Mouse (Mus musculus) embryonic fibroblast, embryonic 13.5 days (primary cell): ENCODE measurements around the gene Kirrel3. TPM values are rescaled to one million over a fixed set of nuclear protein-coding genes. Genes with fewer than 3 reads are reported as not detected.

Experiments
- H3K27ac ChIP-seq: 2 replicates; pipeline ENCODE4 v1.5.1; 2012; ENCODE audit warnings: low read length, control low read depth, inconsistent platforms; ENCODE audit not compliant: insufficient read depth
- H3K4me1 ChIP-seq: 2 replicates; pipeline ENCODE4 v1.6.1; 2011; ENCODE audit warnings: low read length; ENCODE audit not compliant: control insufficient read depth, insufficient read depth
- H3K4me3 ChIP-seq: 2 replicates; pipeline ENCODE4 v1.5.1; 2011; ENCODE audit warnings: mild to moderate bottlenecking, control low read depth, low read length; ENCODE audit not compliant: insufficient read depth
- CTCF ChIP-seq: IDR thresholded peaks from 2 replicates; pipeline ENCODE4 v1.5.1; 2011; ENCODE audit warnings: mild to moderate bottlenecking, control low read depth, low read length, moderate library complexity, borderline replicate concordance; ENCODE audit not compliant: insufficient read depth
- POLR2A ChIP-seq: IDR thresholded peaks from 2 replicates; pipeline ENCODE4 v1.6.1; 2011; ENCODE audit warnings: low read depth, mild to moderate bottlenecking, control low read depth, low read length, moderate library complexity
- polyA plus RNA-seq: library from polyadenylated mRNA; stranded (reverse); fragments of >200 nt; gene quantifications from 2 replicates; pipeline ENCODE4 v1.2.4, GENCODE M21; 2011; ENCODE audit warnings: low read depth; ENCODE audit not compliant: missing spikeins, insufficient read length

Kirrel3 gene
- polyA plus RNA-seq, 1 experiment = 0.97 TPM

DNA sequence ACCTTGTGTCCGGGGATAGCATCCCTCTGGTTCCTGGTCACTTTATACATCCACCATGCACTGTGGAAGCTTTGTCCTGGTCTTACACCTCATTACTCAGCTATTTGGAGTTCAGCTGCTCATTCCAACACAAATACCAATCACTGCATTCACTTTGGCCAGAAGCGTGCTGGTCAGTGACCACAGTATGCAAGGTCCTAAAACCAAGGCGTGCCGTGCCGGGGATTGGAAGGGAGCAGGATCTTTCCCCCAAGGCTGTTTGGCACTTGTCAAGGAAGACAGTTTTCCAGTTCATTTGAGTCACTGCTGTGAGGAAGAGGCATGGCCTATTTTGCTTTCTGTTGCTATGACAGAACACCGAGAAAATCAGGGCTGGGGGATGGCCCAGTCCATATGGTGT lies 546.8 kb downstream of the Kirrel3 start:
- peaks cover 13% of the 10 kb centered on the region for H3K4me1 ChIP-seq
- H3K4me3 ChIP-seq = no peak overlapping the region
- TF ChIP-seq POLR2A (no peak), CTCF (no peak)
- peak overlapping the region; percentile 53 for H3K27ac ChIP-seq

DNA sequence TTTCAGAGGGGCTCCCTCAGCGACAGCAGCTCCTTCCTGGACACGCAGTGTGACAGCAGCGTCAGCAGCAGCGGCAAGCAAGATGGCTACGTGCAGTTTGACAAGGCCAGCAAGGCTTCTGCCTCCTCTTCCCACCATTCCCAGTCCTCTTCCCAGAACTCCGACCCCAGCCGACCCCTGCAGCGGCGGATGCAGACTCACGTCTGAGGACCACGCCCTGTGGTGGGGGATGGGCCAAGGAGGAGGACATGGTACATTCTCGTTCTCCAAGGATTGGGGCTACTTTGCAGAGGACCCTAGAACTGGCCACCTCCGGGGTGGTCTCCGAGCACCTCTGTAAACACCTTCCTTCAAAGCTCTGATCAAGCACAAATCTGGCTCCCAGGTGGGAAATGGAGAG lies 549.4 kb downstream of the Kirrel3 start:
- peaks cover 15% of the 10 kb centered on the region for H3K4me1 ChIP-seq
- no peak overlapping the region for H3K4me3 ChIP-seq
- TF ChIP-seq CTCF = no peak
- no peak for TF ChIP-seq POLR2A
- no peak overlapping the region for H3K27ac ChIP-seq

DNA sequence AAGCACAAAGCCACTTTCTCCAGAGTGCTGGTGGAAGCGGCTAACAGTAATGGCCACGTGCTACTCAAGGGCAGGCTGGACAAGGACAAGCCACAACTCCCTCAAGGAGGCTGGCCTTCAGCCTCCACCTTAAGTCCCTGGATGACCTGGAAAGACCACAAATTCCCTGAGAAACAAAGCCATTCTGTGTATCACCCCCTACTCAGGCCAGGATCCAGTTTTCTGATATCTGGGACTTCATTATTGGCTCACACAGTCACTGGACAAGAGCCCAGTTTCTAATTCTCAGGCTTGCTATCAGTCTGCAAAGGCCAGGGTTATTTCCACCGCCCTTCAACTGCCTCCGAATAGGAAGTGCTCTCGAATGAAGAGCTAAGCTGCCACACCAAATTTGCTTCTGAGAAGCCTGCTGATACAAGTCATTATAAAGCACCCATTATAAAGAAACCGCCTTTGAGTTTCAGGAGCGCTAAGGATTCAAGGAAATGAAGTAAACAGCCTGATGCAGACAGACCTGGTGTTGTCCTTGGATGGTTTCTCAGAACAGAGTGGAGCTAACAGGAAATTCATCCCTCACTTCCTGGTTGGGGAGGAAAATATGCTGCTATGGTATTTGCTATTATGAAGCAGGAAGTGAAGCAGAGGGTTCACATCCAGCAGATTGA lies 553.4 kb downstream of the Kirrel3 start:
- Histone ChIP-seq H3K4me1 (peaks cover 2% of the 10 kb centered on the region), H3K4me3 (no peak overlapping the region), H3K27ac (no peak overlapping the region)
- no peak for TF ChIP-seq POLR2A
- no peak for TF ChIP-seq CTCF

DNA sequence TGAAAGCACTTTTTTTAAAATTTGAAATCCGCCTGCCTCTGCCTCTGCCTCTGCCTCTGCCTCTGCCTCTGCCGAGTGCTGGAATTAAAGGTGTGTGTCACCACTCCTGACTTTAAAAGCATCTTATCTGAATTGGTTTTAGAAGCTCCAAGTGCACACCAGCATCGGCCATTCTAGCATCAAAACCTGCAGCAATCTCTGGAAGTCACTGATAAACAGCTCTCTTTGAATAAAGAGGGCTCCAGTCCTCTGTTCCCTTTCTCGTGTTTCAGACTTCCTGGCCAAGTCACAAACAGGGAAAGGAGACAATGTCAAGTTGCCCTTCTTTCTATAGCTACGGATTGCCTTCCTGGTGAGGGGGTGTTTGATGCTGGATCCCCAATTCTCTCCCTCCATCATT lies 554.2 kb downstream of the Kirrel3 start:
- Histone ChIP-seq H3K27ac (no peak overlapping the region), H3K4me1 (peaks cover 2% of the 10 kb centered on the region), H3K4me3 (no peak overlapping the region)
- TF ChIP-seq CTCF (no peak), POLR2A (no peak)

DNA sequence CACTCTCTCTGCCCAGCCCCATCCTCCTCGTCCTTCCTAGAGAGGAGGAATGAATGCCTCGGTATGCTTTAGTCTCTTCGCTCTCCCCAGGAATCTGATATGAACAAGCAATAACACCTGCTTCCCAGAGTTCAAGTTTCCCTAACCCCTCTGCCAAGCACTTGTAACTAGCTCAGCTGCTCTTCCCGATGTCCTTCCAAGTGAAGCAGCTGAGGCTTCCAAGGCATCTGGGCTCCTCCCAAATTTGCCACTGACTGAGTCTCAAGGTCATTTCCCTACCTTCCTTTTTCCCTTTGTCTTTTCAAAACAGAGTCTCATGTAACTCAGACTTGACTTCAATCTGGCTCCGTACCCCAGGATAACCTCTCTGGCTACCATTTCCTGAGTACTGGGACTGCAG lies 555.8 kb downstream of the Kirrel3 start:
- Histone ChIP-seq H3K27ac (no peak overlapping the region), H3K4me1 (peaks cover 2% of the 10 kb centered on the region)

DNA sequence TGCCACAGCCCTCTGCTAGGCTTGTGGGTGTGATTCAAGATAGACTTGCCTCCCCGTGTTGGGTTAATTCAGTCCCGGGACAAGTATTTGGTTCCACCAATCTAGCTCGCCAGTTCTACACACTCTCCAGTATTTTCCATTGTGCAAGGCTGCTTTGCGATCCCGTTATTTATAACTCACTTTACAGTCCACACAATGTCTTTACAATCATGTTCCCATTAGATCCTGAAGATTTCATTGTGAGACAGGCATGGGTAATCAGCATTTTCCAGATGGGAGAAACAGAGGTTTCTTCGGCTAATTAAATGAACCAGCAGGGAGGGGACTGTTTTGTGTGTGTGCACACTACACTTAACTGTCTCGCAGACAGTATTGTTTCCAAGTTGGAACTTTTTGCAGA lies 557.9 kb downstream of the Kirrel3 start:
- Histone ChIP-seq H3K4me1 (peaks cover 2% of the 10 kb centered on the region), H3K27ac (no peak overlapping the region), H3K4me3 (no peak overlapping the region)
- no peak for TF ChIP-seq POLR2A

More for the DNA sequence above, 555.8 kb downstream of the Kirrel3 start:
- no peak overlapping the region for H3K4me3 ChIP-seq
- TF ChIP-seq CTCF (no peak), POLR2A (no peak)

DNA sequence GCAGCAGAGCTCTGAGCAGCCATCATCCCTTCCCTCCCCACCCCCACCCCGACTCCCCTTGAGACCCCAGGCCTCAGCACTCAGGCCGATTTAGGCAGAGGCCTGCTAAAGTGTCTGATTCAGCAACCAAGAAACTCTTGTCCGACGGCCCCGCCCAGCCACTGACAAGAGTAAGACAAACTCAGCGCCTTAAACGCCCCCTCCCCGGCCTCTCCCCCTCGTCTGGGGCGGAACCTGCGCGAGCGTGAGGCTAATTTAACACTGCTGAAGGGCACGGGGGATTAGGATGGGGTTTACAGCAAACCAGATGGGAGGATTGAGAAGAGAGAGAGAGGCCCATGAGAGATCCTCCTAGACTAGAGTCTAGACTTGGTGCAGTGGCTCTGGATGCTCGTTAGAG lies 558.8 kb downstream of the Kirrel3 start:
- H3K27ac ChIP-seq = peak overlapping the region; percentile 39; the same call in 1 of the 2 replicates
- H3K4me1 ChIP-seq = no peaks in the 10 kb centered on the region; the same call in 1 of the 2 replicates
- no peak for TF ChIP-seq CTCF
- TF ChIP-seq POLR2A = no peak
- no peak overlapping the region for H3K4me3 ChIP-seq

DNA sequence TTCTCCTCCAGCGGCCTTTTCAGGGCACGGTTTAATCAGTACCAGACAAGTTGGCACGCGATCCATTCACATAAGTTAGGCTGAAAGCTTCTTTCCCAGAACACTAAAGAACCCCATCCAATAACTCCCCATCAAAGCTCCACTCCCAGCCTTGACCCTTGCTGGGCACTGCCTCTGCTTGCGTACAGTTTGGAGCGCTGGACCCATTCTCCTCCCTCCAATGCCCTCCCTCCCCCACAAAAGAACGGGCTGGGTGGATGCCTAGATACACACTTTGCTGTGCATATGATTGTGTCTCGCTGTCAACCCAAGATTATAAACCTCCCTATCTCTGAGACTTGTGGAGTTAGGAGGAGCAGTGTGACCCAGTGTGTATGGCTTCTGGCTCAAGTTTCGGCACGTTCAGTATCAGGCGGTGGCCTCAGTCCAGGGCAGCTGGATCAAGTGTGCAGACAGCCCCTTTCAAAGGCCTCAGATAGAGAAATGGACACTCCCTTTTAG lies 559.4 kb downstream of the Kirrel3 start:
- no peak for TF ChIP-seq CTCF
- TF ChIP-seq POLR2A = no peak
- Histone ChIP-seq H3K27ac (peak overlapping the region; percentile 39; the same call in 1 of the 2 replicates), H3K4me3 (no peak overlapping the region), H3K4me1 (no peaks in the 10 kb centered on the region; the same call in 1 of the 2 replicates)

DNA sequence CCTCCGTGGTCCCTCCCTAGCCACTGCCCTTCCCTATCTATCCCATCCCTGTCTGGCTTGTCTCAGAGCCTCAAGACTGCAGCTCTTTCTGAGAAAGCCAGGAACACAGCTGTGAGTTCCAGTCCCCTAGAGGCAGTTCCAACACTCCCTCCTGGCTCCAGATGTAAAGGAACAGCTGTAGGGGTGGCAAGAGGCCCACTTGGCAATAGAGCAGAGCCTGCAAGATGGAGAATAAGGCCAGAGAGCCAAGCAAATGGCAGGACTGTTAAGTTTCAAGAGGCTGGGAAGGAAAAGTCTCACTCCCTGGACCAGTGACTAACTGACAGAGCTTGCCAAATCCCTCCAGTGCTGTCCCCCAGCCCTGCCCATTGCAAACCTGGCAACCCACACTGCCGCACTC lies 560.1 kb downstream of the Kirrel3 start:
- peak overlapping the region; percentile 39 for H3K27ac ChIP-seq
- TF ChIP-seq POLR2A = no peak
- no peak overlapping the region for H3K4me3 ChIP-seq
- no peaks in the 10 kb centered on the region; the same call in 1 of the 2 replicates for H3K4me1 ChIP-seq

DNA sequence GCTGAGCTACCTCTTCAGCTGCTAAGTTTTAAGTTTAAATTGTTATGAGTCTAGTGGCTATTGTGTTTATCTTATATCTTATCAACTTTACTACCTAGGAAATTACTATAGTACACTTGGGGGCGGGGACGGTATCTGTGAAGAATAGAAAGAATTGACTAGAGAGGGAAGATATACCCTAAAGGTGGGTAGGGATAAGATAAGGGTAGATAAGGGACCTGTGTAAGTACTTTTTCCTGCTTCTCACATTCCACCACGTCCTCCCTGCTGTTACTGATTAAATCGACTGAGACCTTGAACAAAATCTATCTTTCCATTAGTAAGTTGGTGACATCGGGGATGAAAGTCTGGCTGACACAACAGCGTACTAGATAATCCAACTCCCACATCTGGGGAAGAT lies 562.8 kb downstream of the Kirrel3 start:
- Histone ChIP-seq H3K4me3 (no peak overlapping the region), H3K27ac (no peak overlapping the region), H3K4me1 (no peaks in the 10 kb centered on the region; the same call in 1 of the 2 replicates)
- no peak for TF ChIP-seq CTCF
- TF ChIP-seq POLR2A = no peak

DNA sequence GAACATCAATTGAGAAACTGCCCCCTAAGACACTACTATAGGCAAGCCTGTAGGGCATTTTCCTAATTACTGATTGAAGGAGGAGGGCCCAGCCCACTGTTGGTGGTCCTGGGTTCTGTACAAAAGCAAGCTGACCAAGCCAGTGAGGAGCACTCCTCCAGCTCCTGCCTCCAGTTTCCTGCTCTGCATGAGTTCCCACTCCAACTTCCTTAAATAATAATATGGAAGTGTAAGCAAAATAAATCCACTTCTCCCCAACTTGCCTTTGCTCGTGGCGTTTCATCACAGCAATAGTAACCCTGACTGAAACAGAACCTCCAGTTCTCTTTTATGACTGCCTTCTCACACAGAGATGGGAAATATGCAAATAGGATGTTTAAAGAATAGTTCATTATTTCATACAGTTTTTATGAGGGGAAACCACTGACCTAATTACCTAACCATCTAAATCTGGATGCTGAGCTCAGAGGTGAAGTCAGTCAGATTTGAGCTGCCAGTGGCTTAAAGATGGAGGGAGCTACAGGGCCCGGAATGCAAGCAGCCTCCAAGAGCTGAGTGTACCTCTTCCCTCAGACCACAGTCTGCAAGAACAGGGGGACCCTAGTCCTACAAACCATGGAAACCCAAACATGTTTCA lies 564.3 kb downstream of the Kirrel3 start:
- TF ChIP-seq POLR2A (no peak), CTCF (no peak)
- Histone ChIP-seq H3K27ac (no peak overlapping the region), H3K4me1 (no peaks in the 10 kb centered on the region; the same call in 1 of the 2 replicates), H3K4me3 (no peak overlapping the region)
